Mouse (Mus musculus) layer of hippocampus, adult 9-11 months (tissue): ENCODE measurements around the gene Nfu1.
"Not testable (repeated sequence)": the region's sequence is repeated elsewhere in the genome, so short reads cannot be mapped to it uniquely, and the experiment has no call there.

ENCODE experiments used
- DNase-seq: peaks from one replicate; pipeline ENCODE4 v3.0.0; 2022

Nfu1 gene

DNA sequence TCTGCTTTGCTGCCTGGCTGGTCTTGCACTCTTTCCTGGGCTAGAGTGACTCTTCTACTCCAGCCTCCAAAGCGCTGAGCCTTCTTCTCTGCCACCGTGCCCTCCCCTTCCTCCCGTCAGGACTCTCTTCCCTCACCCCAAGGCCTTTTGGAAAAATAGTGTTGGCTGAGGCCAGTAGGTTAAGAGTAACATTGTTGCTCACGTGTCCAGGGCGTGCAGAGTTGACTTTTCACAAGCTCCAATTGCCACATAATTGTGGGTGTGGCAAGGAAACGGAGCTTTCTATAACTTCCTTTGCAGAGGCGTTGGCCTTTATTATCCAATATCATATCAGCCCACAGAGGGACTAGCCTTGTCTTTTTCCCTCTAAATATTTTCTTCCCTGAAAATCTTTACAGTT lies 17.9 kb downstream of the Nfu1 start:
- no peak for DNase-seq

DNA sequence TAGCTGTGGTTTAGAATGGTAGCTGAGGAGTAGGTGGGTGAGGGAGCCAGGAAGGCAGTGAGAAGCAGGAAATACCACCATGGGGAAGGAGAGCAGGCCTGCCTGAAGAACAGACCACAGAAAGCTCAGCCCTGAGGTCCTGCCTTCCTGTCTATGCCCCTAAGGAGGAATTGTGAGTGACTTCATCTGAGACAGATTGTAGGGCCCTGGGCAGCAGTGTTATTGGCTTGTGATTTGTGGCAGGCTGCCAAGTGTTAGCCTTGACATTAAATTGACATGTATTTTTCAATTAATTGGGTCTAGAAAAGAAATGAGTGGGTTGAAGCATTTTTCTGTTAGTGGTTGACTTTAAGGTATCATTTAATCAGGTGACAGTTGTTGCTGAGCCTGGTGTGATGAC lies 19.8 kb downstream of the Nfu1 start:
- DNase-seq = no peak

DNA sequence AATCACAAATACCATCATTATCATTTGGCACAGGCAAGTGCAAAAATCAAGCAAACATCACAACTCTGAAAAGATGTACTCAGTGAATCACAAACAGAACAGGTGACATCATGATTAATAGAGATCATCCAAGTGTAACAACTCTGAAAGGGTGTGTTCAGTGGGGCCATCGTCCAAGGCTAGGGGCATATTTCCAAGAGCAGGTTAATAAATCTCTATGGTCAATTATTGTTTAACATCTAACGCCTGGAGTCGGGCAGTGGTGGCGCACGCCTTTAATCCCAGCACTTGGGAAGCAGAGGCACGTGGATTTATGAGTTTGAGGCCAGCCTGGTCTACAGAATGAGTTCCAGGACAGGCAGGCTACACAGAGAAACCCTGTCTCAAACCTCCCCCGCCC lies 22.3 kb downstream of the Nfu1 start:
- DNase-seq = not testable (repeated sequence)

DNA sequence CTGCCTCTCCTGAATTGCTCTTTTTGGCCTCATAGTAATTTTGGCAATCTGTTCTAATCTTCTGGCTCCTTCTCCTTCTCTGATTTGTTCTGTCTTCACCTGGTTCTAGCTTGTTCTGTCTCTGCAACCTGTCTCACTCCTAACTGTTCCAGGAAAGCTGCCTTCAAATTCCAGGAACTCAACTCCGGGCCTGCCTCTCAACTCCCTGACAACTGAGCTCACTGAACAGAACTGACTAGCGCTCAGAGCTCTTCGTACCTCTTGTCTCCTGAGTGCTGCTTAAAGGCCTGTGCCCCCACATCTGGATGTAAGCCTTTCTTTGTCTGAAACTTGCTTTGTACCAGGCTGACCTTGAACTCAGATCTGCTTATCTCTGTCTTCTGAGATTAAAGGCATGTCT lies 23.4 kb downstream of the Nfu1 start:
- no peak for DNase-seq

DNA sequence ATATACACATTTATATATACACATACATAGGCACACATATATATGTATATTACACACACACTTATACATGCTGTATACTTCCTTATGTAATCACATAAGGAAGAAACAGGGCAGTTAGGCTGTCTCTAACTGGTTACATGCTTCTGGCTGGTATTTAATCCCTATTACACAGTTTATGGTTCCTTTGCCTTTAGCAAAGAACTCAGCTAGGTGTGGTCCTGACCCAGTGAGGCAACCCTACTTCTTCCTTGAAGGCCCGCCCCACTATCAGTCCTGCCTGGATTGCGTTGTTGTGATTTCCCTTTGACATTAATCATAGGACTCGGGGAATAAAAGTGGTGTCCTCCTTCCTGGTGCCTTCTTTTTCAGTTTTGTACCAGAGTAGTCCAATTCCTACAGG lies 25.4 kb downstream of the Nfu1 start:
- no peak for DNase-seq

DNA sequence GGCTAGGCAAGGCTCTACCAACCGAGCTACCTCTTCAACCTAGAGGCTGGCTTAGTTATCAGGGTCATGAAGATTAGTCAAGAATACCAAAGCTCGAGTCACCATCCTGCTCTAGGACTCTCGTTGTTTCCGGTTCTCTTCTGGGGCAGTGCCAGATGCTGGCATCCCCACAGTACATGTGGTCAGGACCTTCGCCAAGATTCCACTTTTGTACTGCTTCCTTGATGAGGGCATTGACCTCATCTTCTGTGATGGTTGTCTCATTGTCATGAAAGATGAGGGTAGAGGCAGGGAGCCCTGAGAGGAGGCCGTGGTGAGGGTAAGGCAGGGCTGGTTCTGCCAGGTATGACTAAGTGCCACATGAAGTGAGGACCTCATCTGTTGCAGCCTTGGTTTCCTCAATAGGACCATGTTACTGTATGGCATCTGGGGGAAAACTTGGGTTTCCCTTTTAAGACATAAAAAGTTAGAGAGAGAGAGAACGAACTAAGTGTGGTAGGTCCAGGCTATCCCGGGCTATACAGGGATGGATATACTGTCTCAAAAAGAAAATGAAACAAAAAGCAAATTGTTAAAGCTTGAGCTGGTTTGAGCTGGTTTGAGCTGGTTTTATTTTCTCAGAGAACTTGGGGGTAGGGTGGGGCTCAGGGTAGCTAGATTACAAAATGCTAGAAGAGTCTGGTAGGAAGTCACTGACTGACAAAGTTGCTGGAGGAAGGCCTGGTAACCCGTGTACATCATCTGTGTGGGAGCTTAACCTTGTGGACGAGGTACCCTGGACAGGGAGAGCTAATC lies 29.0 kb downstream of the Nfu1 start:
- DNase-seq = no peak

DNA sequence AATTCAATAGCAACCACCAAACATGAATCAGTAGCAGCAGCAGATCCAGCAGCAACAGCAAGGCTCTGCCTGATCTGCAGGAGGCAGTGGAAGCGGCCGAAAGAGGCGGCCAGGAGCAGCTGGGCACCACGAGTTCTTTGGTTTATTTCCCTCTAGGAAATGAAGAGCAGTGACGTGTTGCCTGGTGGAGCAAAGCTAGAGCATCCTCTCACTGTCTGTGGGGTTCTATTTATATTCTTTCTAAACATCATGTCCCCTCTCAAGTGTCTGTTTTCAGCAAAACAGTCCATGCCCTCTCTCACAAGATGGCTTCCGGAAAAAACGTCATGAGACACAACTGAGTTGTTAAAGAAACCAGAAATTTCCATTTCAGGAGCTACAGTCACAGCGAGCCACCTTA lies 30.1 kb downstream of the Nfu1 start:
- no peak for DNase-seq

DNA sequence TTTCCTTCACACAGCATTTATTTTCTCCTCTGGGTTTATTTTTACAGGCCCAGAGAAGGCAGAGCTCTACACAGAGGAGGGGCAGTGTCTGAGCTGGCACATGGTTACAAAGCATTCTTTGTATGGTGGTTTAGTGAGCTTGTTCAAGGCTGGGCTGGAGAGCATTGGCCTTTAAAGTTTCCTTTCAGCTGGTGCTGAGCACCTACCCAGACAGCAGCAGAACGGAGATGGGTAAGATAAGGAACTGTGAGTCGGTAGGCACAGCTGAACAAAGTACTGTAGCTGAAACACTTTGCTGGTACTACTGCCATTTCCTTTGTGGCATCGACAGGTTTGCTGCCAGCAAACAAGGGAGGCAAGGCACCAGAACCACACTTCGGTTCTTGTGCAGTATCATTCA lies 31.9 kb downstream of the Nfu1 start:
- DNase-seq = peak; percentile 45

DNA sequence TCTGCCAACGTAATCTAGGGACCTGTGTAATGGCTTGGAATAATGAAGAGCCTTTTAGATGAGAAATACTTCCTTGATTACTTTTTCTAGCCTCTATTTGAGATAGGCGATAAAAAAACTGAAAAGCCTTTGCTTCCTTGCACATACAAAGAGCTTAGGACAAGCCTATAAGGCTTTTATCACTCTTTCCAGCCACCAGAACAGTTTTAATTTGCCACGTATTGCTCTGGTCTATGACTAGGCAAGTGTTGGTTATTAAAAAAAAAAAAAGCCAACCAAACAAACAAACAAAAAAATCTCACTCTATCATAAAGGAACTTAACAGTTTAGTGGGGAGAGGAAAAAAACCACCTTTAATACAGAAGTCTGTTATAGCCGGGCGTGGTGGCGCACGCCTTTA lies 32.4 kb downstream of the Nfu1 start:
- DNase-seq = no peak

DNA sequence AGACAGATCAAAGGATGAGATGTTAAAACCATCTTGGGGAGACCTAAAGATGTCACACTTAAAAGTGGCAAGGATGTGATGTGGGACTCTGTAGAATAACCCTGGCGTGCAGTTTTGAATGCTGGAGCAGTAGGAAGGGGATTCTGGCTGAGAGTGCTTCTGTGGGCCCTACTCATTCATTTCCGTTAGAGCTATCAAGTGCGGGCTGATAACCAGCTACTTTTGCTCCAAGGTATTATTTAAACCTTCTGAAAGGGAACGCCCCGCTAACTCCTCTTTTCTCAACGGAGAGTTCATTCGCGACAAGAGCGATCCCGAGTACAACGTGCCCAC lies 32.9 kb downstream of the Nfu1 start:
- no peak for DNase-seq

DNA sequence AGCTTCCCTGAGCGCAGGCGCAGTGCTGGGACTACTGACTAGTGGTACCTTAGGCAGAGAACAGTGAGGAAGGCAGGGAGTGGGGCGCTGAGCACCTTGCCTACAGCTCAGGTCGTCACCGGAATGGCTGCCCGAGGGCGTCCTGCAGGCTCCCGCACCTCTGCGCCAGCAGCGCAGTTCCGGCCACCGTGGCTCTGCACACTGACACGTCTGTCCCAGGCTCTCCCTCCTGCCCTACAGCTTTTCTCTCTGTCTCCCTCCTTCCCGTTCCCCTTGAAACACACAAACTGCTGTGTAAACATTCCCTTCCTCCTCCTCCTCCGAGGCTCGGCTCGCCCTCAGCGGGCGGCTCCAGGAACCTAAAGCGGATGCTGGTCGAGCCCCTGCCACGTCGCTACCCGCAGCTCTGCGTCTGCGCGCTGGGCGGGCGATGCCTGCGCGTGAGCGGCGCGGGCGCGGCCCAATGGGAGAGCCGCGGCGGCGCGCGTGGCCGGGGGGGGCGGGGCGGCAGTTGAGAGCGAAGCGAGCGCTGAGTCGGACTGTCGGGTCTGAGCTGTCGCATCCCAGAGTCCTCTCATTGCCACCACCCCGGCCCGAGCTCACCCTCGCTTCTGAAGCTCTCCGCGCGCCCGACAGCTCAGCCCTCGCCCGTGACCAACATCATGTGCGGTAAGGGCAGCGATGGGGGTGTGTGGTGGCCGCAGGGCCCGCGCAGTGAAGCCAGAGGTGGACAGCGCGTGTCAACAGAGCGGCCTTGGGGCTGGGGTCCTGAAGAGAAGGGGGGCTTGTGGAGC lies 33.5 kb downstream of the Nfu1 start, which contains the start of gene Gfpt1:
Gene Gfpt1, plus strand, starts transcription at position 510 of the 794 bp plus-strand sequence.
- DNase-seq = peak; percentile 96

DNA sequence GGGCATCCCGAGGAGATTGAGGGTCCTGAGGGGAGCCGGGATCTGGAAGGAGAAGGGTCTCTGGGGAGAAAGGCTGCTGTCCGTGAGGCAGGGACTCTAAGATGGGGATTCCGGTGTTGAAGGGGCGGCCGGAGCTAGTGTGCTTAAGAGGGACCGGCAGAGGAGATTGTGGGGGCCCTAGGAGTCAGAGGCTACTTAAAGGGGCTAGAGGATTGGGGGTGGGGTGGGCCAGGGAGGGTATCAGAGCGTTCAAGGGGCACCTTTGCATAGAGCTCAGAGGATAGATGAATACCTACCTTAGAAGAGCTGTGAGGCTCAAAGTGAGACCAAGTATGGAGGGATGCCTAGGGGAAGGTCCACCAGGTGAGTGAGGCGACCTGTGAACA lies 34.1 kb downstream of the Nfu1 start:
- no peak for DNase-seq

DNA sequence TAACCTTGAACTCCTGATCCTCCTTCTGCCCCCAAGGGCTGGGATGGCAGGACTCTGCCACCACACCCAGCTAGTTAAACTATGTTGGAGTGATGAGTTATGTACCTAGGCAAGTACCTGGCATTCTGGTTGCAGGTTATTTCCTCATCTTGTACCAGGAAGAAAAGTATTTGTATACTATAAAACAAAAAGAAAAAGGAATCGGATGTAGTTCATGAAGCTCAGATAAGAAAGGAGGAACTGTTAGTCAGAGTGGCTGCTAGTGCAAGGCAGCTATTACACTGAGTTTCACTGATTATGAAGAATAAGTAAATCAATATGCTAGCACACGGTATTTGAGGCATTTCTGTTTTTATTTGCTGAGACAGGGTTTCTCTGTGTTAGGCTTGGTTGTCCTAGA lies 35.9 kb downstream of the Nfu1 start:
- no peak for DNase-seq

DNA sequence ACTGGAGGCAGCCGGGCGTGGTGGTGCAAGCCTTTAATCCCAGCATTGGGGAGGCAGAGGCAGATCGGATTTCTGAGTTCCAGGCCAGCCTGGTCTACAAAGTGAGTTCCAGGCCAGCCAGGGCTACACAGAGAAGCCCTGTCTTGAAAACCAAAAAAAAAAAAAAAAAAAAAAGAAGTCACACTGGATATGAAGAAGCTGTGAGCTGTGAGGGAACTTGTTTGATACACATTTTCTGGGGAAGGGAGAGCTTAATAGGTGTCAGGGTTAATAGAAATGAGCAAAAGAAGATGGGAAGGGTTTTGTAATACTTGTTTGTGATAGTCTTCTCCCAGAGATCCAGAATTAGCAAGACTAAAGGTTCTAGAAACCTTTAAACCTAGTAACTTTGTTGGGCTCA lies 36.5 kb downstream of the Nfu1 start:
- no peak for DNase-seq

DNA sequence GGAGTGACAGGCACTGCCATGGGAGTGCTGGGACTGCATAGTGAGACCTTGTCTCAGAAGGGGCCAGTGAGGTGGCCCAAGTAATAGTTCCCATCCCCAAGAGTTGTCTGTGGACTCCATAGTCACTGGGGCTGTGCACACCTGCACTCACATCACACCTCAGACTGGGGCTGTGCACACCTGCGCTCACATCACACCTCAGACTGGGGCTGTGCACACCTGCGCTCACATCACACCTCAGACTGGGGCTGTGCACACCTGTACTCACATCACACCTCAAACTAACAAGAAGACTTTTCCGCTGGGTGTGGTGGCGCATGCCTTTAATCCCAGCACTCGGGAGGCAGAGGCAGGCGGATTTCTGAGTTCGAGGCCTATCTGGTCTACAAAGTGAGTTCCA lies 39.7 kb downstream of the Nfu1 start:
- not testable (repeated sequence) for DNase-seq

DNA sequence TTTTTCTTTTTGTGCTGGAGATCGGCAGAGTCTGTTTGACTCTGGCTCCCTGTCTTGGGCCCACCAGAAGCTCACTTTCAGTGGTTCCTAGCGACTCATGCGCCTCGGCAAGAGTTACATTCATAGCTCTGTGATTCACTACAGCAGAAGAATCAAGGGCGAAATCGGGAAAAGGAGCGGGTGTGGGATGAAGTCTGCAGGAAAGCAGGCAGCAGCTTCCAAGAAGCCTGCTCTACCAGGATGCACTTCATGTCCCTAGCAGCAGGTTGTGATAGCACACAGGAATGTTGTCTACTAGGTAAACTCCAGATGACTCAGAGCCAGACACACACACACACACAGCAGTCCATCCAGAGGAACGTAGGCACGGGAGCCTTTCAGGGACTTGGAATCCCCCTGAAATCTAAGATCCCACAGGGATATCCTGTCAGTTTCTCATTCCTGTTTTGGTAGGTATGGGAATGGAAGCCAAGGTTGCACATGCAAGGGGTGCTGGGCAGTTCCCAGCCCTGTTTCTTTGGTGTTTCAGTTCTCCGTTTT lies 42.9 kb downstream of the Nfu1 start:
- no peak for DNase-seq

DNA sequence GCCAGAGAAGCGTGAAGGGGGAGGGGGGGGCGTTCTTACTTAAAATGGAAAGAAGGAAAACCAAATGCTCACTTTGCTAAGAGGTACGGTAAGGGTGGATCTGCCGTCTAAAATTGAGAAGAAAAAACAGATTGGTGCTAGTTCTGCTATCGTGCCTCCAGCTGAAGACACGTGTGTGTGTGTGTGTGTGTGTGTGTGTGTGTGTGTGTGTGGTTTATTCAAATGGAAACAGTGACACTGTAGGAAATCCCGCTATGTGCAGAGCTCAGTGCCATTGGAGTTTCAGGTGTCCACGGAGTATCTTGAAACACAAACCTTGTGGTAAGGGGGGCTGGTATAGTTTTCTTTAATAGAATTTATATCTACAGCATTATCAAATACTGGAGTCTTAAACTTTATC lies 45.2 kb downstream of the Nfu1 start:
- no peak for DNase-seq

DNA sequence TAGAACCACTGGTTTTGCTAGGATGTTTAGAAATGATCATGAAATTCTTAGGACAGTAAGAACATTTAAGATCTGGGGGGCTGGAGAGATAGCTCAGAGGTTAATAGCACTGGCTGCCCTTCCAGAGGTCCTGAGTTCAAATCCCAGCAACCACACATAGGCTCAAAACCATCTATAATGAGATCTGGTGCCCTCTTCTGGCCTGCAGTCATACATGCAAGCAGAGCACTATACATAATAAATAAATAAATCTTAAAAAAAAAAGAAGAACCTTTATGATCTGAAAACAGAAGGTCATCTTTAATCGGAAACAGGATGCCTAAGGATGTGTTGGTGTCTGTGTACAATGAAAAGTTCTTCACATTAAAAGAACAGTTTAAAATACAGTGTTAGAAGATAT lies 50.7 kb downstream of the Nfu1 start:
- no peak for DNase-seq

DNA sequence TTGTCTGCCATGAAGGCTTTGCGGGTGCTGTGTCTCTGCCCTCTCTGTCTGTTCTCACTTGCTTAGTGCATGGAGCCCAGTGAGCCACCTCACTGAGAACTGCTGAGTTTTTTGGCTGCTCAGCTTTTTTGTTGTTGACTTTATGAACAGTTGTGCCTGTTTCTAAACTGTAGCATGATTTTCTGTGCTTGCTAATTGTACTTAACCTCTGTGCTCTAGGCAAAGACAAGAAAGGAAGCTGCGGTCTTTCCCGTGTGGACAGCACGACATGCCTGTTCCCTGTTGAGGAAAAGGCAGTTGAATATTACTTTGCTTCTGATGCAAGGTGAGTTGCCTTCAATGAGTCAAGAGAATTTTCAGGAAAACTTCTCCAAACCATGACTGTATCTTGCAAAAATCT lies 54.5 kb downstream of the Nfu1 start:
- DNase-seq = no peak

DNA sequence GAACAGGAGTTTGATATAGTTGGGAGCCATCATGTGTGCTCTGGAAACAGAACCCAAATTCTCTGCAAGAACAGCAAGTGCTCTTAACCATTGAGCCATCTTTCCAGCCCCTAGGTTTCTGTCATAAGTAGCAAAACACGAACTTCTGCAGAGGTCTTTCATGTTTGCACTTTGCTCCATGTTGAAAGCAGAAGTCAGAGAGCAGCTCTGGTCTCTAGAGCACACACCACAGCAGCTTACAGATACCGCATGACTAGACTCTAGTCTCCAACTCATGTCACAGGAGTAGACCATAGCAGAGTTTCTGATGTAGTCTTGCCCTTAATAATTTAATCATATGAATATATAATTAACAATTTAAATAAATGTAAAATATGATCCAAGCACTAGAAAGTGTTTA lies 59.2 kb downstream of the Nfu1 start:
- no peak for DNase-seq

DNA sequence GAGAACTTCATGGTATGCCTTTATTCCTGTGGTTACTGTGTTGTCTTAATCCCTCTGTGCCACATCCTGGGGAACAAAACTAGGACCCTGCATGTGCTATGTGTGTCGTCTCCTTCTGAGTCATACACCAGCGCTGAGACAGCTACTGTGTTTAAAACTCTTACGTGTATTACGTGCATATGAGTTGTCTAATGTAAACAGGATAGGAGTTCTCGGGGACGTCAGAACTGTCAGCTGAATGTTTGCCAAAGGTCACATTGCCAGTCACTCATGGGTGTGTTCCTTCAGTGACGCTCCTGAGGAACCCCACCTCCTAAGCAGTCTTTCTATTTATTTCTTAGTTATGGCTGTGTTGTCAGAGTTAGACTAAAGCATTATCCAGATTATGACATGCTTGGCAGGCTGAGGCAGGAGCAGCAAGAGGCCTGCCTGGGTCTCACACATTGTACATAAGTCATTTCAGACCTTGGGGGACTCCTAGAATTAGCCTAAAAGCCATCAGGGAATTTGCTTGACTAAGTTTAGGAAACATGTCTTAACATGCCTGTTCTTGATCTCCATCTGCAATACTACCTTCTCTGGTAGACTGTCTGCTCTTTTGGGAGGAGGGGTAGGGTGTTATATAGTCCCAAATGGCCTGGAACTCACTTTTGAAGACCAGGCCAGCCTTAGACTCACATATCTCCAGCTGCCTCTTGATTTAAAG lies 60.3 kb downstream of the Nfu1 start:
- DNase-seq = no peak

DNA sequence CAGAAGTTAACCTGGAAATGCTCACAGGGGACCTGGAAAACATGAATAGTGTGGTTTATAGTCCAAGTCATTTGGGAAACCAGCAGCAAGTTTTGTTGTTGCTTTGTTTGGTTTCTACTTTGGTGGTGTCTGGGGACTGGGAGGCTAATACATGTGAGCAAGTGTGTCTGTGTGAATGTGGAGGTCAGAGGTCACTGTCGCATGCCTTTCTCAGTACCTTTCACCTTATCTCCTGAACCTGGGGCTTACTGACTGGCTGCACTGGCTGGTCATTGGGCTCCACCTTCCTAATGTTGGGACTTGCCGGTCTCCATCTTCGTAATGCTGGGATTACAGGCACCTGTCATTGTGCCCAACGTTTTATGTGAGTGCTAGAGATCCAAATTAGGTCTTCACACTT lies 61.6 kb downstream of the Nfu1 start:
- no peak for DNase-seq

DNA sequence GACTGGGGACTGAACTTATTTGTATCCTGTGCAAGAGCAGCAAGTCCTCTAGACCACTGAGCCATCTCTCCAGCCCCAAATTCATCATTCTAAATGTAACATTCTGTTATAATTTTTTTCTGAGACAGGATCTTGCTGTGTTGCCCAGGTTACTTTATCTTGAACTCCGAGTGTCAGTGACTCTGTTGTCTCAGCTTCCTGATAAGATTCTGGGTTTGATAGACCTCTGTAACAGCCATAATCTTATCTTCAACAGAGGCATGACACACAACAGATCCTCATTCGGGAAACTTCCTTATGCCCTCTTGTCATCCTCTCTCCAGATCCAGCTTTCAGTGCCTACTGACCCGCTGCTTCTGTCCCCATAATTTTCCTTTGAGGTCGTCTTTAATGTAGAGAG lies 63.7 kb downstream of the Nfu1 start:
- DNase-seq = no peak
